Mouse (Mus musculus) heart, postnatal 0 days (tissue): ENCODE results near the gene Pcyt1b. TPM values are rescaled to one million over a fixed set of nuclear protein-coding genes. Genes with fewer than 3 reads are reported as not detected.

Experiments used
- ATAC-seq: fragments of 200-750 bp; cut with Nextera tagmentation; 2 replicates; pipeline ENCODE4 v1.8.0; 2017; ENCODE audit warnings: low read depth, moderate number of reproducible peaks, moderate library complexity; ENCODE audit not compliant: insufficient read depth
- DNase-seq: peaks from one replicate; pipeline ENCODE4 v3.0.0-alpha.2; 2016; ENCODE audit warnings: low spot score
- H3K27ac ChIP-seq: fragments of 300-500 bp; sonication (generic); 2 replicates; pipeline ENCODE4 v1.5.1; 2014; ENCODE audit warnings: low read depth, mild to moderate bottlenecking
- H3K27me3 ChIP-seq: fragments of 300-500 bp; sonication (generic); 2 replicates; pipeline ENCODE4 v1.6.1; 2014; ENCODE audit warnings: low read length, mixed read lengths; ENCODE audit not compliant: control insufficient read depth, insufficient read depth
- H3K36me3 ChIP-seq: fragments of 300-500 bp; sonication (generic); replicated peaks from 2 replicates; pipeline ENCODE4 v1.6.1; 2014; ENCODE audit warnings: low read length, mixed read lengths; ENCODE audit not compliant: control insufficient read depth, insufficient read depth
- H3K4me1 ChIP-seq: fragments of 300-500 bp; sonication (generic); 2 replicates; pipeline ENCODE4 v1.6.1; 2014; ENCODE audit warnings: antibody characterized with exemption; ENCODE audit not compliant: control insufficient read depth, insufficient read depth
- H3K4me2 ChIP-seq: fragments of 300-500 bp; sonication (generic); 2 replicates; pipeline ENCODE4 v1.6.1; 2014; ENCODE audit warnings: low read depth, mild to moderate bottlenecking, low read length, moderate library complexity
- H3K4me3 ChIP-seq: fragments of 300-500 bp; sonication (generic); 2 replicates; pipeline ENCODE4 v1.5.1; 2014; ENCODE audit warnings: low read depth, low read length
- H3K9ac ChIP-seq: fragments of 300-500 bp; sonication (generic); replicated peaks from 2 replicates; pipeline ENCODE4 v1.6.1; 2014; ENCODE audit warnings: low read depth, low read length, mixed read lengths
- H3K9me3 ChIP-seq: fragments of 300-500 bp; sonication (generic); replicated peaks from 2 replicates; pipeline ENCODE4 v1.6.1; 2016; ENCODE audit warnings: low read length; ENCODE audit not compliant: control insufficient read depth
- CTCF ChIP-seq: IDR thresholded peaks from 2 replicates; pipeline ENCODE4 v1.5.1; 2016; ENCODE audit warnings: antibody characterized with exemption, control low read depth, low read depth
- EP300 ChIP-seq: IDR thresholded peaks from 2 replicates; pipeline ENCODE4 v1.6.1; 2016; ENCODE audit warnings: antibody characterized with exemption, low read depth
- WGBS: fragments of 180-500 bp; shearing (Covaris S2); extraction: QIAGEN DNeasy Blood & Tissue Kit; methylation state at CpG from one replicate; pipeline ENCODE4 v1.1.7; 2014; 5-methylcytosine and 5-hydroxymethylcytosine counted together
- polyA plus RNA-seq: library from polyadenylated mRNA; unstranded; fragments of >200 nt; fragmentation: Nextera tagmentation; extraction: Ambion mirVana; gene quantifications from 2 replicates; pipeline ENCODE4 v1.2.1, GENCODE M21; 2015
- total RNA-seq: library from RNA; depleted of rRNA; stranded (reverse); fragments of >200 nt; gene quantifications from 2 replicates; pipeline ENCODE4 v1.2.3, GENCODE M21; 2014; ENCODE audit warnings: low replicate concordance; rRNA removed

The Pcyt1b gene
- 0.08 and 0.23 TPM in 2 replicates for total RNA-seq
- polyA plus RNA-seq: 0.15 and 0.25 TPM in 2 replicates

- Histone ChIP-seq H3K4me3 (no peak within 1 kb of the TSS), H3K36me3 (no peaks in the 10 kb centered on the region), H3K9me3 (no peaks in the 10 kb centered on the region), H3K9ac (no peak within 1 kb of the TSS), H3K27me3 (no peaks in the 10 kb centered on the region), H3K4me2 (no peak within 1 kb of the TSS), H3K4me1 (no peaks in the 10 kb centered on the region), H3K27ac (no peak within 1 kb of the TSS)
- no peak for DNase-seq
- ATAC-seq: no peak
- TF ChIP-seq EP300 (no peak), CTCF (no peak)
- 23% methylated on average over 3 of the region's 3 CpGs for WGBS
Observed at GRCm38 (mm10) chrX:93654218-93655002, at the start of gene Pcyt1b. Gene Pcyt1b, plus strand, starts transcription at chrX:93654863.

DNA sequence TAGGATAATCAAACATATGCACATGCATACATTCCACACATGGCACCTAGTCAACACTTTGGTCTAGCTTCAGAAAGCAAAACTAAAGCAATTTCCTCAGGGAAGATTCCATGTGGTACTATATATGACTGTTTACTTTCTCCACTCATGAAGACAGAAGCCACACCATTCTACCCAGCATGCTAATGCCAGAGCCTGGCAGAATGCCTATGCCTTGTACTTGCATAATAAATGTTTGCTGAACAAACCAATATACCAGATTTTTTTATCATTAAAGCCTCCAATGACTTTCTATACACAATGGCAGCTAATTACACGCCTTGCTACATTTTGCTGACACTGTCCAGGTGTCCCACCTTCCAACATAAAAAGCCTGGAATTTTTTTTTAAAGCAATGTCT lies 24.4 kb upstream of the Pcyt1b start:
- ATAC-seq: no peak
- Histone ChIP-seq H3K27ac (no peak overlapping the region), H3K9me3 (no peaks in the 10 kb centered on the region), H3K9ac (no peak overlapping the region), H3K36me3 (no peaks in the 10 kb centered on the region), H3K4me2 (no peak overlapping the region; the same call in 1 of the 2 replicates), H3K27me3 (no peaks in the 10 kb centered on the region), H3K4me1 (no peaks in the 10 kb centered on the region), H3K4me3 (no peak overlapping the region)
- WGBS: 29% methylated on average over 1 of the region's 1 CpGs
- DNase-seq: no peak
- TF ChIP-seq CTCF (no peak), EP300 (no peak)

- 11% methylated on average over 53 of the region's 53 CpGs for WGBS
- Histone ChIP-seq H3K27ac (peak within 1 kb of the TSS; percentile 30), H3K9me3 (no peaks in the 10 kb centered on the region), H3K9ac (peak within 1 kb of the TSS; percentile 63), H3K27me3 (no peaks in the 10 kb centered on the region), H3K4me1 (no peaks in the 10 kb centered on the region), H3K36me3 (no peaks in the 10 kb centered on the region), H3K4me2 (peak within 1 kb of the TSS; percentile 75), H3K4me3 (peak within 1 kb of the TSS; percentile 70)
- DNase-seq: peak; percentile 85
- peak; percentile 99 for ATAC-seq
- TF ChIP-seq EP300 (no peak), CTCF (no peak)
Observed at GRCm38 (mm10) chrX:93631657-93632449, 22.8 kb upstream of the Pcyt1b start, which contains the start of gene Pola1. Gene Pola1, minus strand, starts transcription at chrX:93632155.

GRCm38 (mm10) chrX:93634861-93635375 lies 19.7 kb upstream of the Pcyt1b start:
- Histone ChIP-seq H3K36me3 (no peaks in the 10 kb centered on the region), H3K27ac (no peak overlapping the region), H3K4me1 (no peaks in the 10 kb centered on the region), H3K9ac (no peak overlapping the region), H3K4me3 (no peak overlapping the region), H3K4me2 (no peak overlapping the region), H3K27me3 (no peaks in the 10 kb centered on the region), H3K9me3 (no peaks in the 10 kb centered on the region)
- DNase-seq (no peak), ATAC-seq (no peak)
- WGBS: 60% methylated on average over 2 of the region's 2 CpGs
- no peak for TF ChIP-seq EP300
- no peak for TF ChIP-seq CTCF

DNA sequence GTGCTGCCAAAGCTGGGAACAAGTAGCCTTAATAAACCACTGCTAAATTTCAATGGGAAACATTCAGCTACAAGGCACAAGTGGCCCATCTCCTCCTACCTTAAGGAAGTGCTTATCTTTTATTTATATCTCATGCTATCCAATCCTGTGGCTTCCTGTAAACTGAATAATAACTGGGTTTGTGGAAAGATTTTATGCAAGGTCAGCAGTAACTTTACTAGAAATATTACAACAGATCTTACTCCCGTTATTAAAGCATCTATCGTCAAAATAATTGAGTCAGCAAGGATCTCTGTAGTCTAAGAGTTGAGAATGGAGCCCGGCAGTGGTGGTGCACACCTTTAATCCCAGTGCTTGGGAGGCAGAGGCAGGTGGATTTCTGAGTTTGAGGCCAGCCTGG lies 11.1 kb upstream of the Pcyt1b start:
- no peaks in the 10 kb centered on the region for H3K4me1 ChIP-seq
- no peak overlapping the region for H3K4me3 ChIP-seq
- no peak overlapping the region for H3K4me2 ChIP-seq
- no peak for DNase-seq
- H3K36me3 ChIP-seq: no peaks in the 10 kb centered on the region
- H3K27ac ChIP-seq: no peak overlapping the region
- H3K27me3 ChIP-seq: no peaks in the 10 kb centered on the region
- H3K9ac ChIP-seq: no peak overlapping the region
- H3K9me3 ChIP-seq: no peaks in the 10 kb centered on the region
- TF ChIP-seq CTCF: no peak
- TF ChIP-seq EP300: no peak
- ATAC-seq: no peak
- 81% methylated on average over 3 of the region's 3 CpGs for WGBS
